Mouse (Mus musculus) olfactory bulb, adult 2 months (tissue): ENCODE measurements around the gene Magi2.

Experiments used
- CTCF ChIP-seq: fragments of 200-500 bp; IDR thresholded peaks from 2 replicates; pipeline ENCODE4 v1.5.1; 2012; ENCODE audit warnings: low read depth, mild to moderate bottlenecking, low read length, moderate library complexity; ENCODE audit not compliant: insufficient read depth
- POLR2A ChIP-seq: fragments of 200-500 bp; IDR thresholded peaks from 2 replicates; pipeline ENCODE4 v1.6.1; 2012; ENCODE audit warnings: mild to moderate bottlenecking, low read depth, low read length, moderate library complexity; ENCODE audit not compliant: insufficient read depth

- TF ChIP-seq CTCF (no peak), POLR2A (no peak)
Observed at GRCm38 (mm10) chr5:20607503-20607902, 1380.7 kb downstream of the Magi2 start.
